Mouse (Mus musculus): ENCODE measurements at regions not wholly inside any gene's neighbourhood (a gene's known extent, or its start where the extent isn't known, plus 50 kb on each side); places are given as distances from the start of the nearest gene placed in this dataset.

DNA sequence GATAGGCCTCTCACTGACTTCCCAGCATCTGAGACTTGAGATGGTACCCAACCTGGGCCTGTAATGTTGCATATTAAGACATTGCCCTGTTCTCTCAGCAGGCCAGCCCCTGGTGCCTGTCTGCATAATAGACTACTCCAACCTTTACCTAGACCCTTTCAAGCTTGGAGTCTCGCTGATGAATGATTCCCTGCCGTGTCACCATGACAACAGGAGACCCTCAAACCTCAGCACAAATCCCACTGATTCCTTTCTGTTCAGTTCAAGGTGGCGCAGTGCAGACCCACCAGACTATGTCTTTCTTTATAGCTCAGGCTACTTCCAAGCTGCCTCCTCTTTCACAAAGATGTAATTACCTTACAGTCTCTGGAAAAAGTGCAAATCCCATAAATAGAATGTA lies 172.0 kb downstream of the Dcdc2c start:
- no peak for DNase-seq

DNA sequence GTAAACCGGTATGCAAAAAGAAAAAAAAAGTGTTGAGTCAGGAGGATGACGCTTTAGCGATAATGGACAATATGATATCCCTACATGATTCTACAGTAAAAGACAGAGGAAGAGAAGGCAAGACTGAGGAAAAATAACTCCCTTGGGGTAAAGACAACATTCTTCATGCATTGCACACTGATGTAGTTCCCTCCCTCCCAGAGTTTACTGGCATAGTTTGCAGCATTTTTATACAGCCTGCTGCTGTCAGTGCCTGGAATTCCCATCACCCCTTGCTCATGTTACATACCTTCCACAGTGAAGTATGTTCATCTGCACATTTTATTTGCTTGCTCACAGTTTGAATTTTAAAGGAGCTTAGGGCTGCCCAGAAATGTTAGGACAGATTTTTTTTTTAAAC lies 174.2 kb downstream of the Dcdc2c start:
- no peak for DNase-seq

- DNase-seq, result no peak
Measured at GRCm38 (mm10) chr12:28377373-28377772, 174.8 kb downstream of the Dcdc2c start.

DNA sequence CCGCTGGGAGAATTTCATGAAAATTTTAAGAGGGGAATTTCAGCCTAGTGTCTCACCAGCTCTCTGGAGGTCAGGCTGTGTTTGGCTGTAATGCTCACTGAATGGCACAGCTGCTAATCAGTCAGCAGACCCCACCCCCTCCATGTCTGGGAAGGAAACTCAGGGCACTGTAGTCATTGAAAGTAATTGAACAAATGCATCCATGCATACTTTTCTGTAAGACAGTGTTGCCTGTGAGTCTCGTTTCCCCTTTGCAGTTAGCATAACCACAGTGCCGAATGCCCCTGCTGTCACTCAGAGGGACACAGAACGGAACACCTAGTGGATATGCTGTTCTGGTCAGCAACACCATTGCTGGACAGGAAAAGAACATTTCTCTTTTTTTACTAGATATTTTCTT lies 175.4 kb downstream of the Dcdc2c start:
- peak; percentile 73 for DNase-seq

- no peak for DNase-seq
Measured at GRCm38 (mm10) chr12:28365304-28365703, 186.9 kb downstream of the Dcdc2c start.

DNA sequence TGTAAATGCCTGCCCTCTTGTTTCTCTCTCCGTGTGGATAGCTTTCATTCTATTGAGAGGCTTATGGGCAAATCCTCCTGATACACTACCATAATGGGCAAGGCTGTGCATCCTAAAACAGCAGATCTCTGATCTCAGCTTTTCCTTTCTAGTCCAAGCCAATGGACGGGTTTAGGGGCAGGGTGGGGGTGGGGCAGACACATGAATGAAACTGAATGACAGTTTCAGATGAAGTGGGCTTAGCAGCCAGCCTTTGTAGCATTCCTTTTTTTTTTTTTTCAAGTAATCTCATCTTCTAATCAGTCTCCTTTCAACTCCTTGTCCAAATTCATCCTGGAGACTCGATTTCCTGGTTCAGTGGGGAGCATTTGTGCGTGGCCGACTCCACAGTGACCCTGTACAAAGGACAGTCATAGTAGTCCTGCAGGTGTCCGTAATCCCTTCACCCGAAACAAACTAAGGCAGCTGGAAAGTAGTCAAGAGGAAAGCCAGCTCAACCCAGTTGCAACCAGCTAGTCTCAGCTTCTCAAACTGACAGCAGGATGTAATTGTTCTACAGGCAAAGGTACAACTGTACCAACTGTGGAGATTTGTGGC lies 193.4 kb downstream of the Dcdc2c start:
- peak; percentile 12 for DNase-seq

- no peak for DNase-seq
Measured at GRCm38 (mm10) chr12:28357764-28358163, 194.4 kb downstream of the Dcdc2c start.

DNA sequence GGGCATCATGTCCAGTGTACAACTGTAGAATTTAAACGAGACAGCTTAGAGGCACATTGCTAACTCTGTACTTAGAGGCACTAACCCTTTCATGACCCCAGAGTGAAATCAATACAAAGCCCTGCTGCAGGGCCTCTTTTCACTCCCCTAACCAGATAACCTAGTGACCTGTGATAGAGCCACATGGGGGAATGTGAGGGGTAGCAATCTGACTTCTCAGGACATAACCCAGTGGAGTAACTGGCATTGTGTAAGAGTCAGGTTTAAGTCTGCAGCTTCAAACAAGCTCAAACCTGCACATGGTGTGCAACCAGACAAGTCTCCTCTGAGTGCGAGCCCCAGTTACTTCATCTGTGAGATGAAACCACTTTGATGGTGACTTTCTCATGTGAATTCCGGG lies 199.1 kb downstream of the Dcdc2c start:
- DNase-seq, result no peak

DNA sequence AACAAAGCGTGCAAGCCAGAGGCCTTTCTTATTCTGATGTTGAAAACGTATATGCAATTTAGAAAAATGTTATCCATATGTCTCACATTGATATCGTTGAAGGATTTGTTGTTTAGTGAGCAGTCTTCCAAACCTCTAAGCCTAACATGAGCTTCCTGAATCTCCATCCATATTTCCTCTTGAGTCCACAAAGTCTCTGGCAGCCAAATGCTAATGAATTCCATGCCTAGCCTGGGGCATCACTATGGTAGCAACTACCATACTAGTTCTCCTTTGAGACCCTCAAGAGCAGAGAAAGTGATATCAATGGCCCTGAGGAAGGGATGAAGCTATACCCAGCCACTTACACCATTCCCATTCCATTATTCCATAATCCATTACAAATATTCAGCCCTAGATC lies 199.6 kb downstream of the Dcdc2c start:
- no peak for DNase-seq

- DNase-seq, result no peak
Measured at GRCm38 (mm10) chr12:28342735-28343134, 209.5 kb downstream of the Dcdc2c start.

DNA sequence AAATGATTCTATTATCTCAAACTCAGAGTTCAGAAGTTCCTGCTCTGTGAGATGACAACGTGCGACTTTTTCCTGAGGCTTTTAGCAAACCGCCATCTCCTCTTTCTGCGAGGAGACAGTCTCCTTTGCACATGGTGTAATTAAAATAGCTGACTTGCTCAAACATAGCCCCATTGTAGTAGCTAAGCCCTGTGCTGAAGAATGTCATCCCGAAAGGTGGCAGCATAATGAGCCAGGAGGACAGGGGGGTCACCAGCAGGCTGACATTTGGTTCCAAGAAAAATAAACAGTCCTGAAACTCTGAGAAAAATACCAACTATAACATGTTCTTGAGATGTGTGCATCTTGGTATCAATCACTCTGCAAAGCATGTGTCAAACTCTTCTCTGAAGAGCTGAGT lies 219.6 kb downstream of the Dcdc2c start:
- no peak for DNase-seq

DNA sequence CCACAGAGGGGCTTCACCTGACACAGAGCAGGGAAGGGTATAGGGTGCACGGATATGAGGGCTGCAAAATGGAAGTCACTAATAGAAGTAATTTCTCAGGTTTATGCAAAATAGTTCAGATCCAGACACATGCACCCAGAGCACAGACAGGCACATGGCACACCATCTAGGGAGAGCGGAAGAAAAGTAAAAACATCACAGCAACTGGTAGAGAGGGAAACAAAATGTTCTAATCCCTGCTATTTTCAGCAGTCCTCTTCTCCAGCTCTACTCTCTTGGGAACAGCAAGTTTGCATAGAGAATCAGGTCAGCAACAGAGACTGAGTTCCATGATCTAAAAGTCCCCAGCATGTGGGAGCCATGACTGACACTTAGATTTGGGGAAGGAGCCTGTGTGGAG lies 220.4 kb downstream of the Dcdc2c start:
- no peak for DNase-seq

DNA sequence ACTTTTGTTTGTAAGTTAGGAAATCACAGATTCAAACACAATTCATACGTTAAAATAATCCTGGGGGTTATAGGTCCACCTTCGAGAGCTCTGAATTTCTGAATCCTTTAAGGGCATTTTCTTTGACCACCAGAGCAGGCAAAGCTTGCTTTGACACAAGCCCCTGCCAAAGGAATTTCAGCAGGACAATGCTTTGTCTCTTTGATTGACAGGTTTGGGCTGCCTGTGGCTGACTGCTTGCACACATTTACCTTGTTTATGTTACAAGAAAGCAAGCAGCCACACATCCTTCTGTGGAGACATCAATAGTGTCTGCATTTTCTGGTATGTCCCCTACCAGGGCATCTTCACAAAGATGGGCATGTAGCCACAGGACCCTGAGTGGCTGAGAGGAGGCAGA lies 228.5 kb downstream of the Dcdc2c start:
- peak; percentile 12 for DNase-seq

GRCm38 (mm10) chr12:28309226-28309625 lies 243.0 kb downstream of the Dcdc2c start:
- DNase-seq, result no peak

DNA sequence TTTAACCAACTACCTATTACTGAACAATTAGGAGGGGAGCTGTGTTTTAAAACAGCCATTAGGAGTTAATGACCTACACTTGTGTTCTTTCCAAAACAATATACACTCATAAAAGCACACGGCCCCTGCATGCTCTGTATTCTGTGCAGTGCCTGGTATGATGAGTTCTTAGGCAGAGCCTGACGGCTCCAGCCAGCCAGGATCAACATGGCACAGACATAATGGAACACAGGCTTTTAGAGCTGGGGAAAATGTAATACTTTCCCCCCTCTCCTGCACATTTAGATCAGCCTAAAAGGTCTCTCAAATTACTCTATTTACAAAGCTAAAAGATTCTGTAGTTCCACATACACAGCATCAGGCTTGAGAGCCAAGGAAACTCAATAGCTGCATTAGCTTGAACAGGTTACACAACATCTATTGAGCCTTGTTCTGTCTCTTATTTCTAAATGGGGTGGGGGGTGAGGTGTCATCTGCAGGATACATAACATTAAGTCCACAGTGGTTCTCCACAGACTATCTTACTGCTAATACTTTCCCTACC lies 250.1 kb downstream of the Dcdc2c start:
- no peak for DNase-seq

- DNase-seq, result no peak
Measured at GRCm38 (mm10) chr12:28288376-28288896, 263.8 kb downstream of the Dcdc2c start.

- no peak for DNase-seq
Measured at GRCm38 (mm10) chr12:28255524-28255923, 296.7 kb downstream of the Dcdc2c start.

DNA sequence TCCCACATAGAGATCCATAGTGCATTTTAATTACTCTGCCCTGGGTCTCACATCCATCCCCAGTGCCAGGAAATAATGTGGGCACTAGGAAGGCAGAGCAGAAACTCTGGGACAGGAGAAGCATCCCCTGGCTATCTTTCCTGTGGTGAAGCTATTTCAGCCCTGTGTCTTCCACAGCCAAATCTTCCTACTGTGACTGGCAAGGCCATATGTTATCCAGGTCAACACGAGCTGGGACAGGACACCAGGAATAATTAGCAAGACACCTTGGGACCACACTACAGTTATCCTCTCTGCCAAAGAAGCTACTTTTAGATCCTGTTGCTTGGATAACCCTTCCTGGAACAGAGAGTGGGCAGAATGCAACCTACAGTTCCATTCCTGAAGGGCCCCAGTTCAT lies 301.7 kb downstream of the Dcdc2c start:
- DNase-seq, result no peak

DNA sequence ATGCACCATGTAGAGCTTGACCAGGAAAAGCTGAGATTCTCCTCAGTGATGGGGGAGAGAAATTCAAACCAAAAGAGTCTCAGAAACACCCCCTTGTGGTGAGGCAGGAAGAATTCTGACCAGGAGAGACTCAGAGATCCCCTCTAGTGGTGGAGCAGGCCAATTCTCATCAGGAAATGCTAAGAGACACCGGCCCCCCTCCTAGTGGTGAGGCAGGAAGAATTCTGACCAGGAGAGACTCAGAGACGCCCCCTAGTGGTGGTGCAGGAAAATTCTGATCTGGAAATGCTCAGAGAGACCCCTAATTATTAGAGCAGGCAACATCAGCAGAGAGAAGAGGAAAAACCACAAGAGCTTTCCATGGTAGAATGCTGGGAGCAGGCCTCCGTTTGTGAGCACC lies 303.4 kb downstream of the Dcdc2c start:
- peak; percentile 22 for DNase-seq

GRCm38 (mm10) chr12:28248287-28248686 lies 303.9 kb downstream of the Dcdc2c start:
- no peak for DNase-seq

- DNase-seq, result no peak
Measured at GRCm38 (mm10) chr12:28238016-28238415, 314.2 kb downstream of the Dcdc2c start.

DNA sequence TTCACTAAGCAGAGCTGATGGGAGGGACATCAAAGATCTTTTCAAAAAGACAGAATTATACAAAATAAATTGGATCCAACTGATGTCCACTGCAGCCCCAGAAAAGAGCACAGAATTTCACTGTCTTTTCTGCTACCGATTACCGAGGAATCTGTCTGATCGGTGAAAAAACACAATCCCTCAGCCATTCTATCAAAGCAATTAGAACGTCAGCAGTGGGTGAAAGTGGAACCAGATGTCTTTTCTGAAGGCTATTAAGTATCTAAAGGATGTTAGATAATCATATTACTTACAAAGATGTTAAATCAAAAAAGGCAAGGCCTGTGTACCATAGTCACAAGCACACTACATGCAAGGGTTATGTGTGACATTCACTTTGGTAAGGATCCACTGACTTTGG lies 315.2 kb downstream of the Dcdc2c start:
- DNase-seq, result no peak

DNA sequence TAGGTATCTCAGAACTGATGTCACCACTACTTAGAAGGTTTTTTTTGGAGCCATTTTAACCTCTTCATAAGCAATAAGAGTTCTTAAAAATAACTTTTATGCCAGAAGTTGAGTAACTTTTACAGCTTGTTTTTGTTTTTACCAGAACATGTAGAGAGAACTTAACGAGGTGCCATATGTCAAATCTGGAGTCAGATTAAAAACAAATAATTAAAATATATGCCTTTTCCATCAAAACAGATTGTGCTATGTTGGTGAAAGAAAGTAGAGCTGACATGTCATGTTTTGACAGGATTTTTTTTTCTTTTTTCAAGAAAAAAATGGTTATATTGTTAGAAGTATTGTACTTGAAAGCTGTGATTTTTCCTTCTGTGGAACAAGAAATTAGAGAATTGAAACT lies 349.4 kb downstream of the Dcdc2c start:
- no peak for DNase-seq

GRCm38 (mm10) chr12:28186695-28187094 lies 365.5 kb downstream of the Dcdc2c start:
- no peak for DNase-seq

DNA sequence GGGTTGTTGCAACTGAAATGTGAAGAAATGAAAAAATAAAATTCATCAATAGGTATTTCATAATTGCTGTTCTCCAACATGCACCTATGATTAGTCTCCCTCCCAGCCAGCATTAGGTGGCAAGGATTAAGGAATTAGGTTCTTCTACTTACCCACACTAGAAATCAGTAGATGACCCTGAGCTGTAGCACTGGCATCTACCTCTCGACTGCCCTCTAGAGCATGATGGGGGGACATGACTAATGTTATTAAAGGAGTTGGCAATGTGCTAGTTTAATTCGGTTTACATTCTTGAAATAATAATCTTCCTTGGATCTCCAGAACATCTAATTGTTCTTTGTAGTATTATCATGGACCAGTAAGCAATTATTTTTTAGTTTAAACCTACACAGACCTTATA lies 370.9 kb downstream of the Dcdc2c start:
- no peak for DNase-seq

Measured in retina, postnatal 1 day (tissue).